Mouse (Mus musculus): ENCODE data around the gene Ptpdc1.

- no peak for TF ChIP-seq CTCF (IDR thresholded peaks at IDR 0.05; ENCODE audit: borderline replicate concordance, insufficient read depth, low read depth, low read length)
- TF ChIP-seq POLR2A (IDR thresholded peaks at IDR 0.05; ENCODE audit: borderline replicate concordance, insufficient read depth, low read length): no peak
Measured at GRCm38 (mm10) chr13:48544391-48544790, 81.1 kb downstream of the Ptpdc1 start.

Measured in cerebellum, adult 2 months (tissue).